Mouse (Mus musculus) midbrain, embryonic 11.5 days (tissue): ENCODE data around the gene Tnfrsf13c. TPM values are rescaled to one million over a fixed set of nuclear protein-coding genes. Genes with fewer than 3 reads are reported as not detected.
"Not testable (repeated sequence)": the region's sequence is repeated elsewhere in the genome, so short reads cannot be mapped to it uniquely, and the experiment has no call there.

Experiments
- ATAC-seq: fragments of 200-750 bp; cut with Nextera tagmentation; 2 replicates; pipeline ENCODE4 v1.8.0; 2017; ENCODE audit warnings: moderate TSS enrichment, moderate library complexity; ENCODE audit not compliant: low FRiP score
- DNase-seq: peaks from one replicate; pipeline ENCODE4 v3.0.0; 2015; ENCODE audit warnings: low spot score; ENCODE audit errors: missing footprints
- H3K27ac ChIP-seq: fragments of 300-500 bp; sonication (generic); 2 replicates; pipeline ENCODE4 v1.5.1; 2014; ENCODE audit warnings: low read depth, low read length
- H3K27me3 ChIP-seq: fragments of 300-500 bp; sonication (generic); 2 replicates; pipeline ENCODE4 v1.6.1; 2014; ENCODE audit warnings: mild to moderate bottlenecking, low read length, moderate library complexity, mixed read lengths; ENCODE audit not compliant: control insufficient read depth, insufficient read depth
- H3K36me3 ChIP-seq: fragments of 300-500 bp; sonication (generic); 2 replicates; pipeline ENCODE4 v1.6.1; 2014; ENCODE audit warnings: mild to moderate bottlenecking, low read length, moderate library complexity, mixed read lengths; ENCODE audit not compliant: control insufficient read depth, insufficient read depth
- H3K4me1 ChIP-seq: fragments of 300-500 bp; sonication (generic); 2 replicates; pipeline ENCODE4 v1.6.1; 2014; ENCODE audit warnings: low read length; ENCODE audit not compliant: control insufficient read depth, insufficient read depth
- H3K4me2 ChIP-seq: fragments of 300-500 bp; sonication (generic); 2 replicates; pipeline ENCODE4 v1.6.1; 2014; ENCODE audit warnings: mild to moderate bottlenecking, moderate library complexity
- H3K4me3 ChIP-seq: fragments of 300-500 bp; sonication (generic); 2 replicates; pipeline ENCODE4 v1.5.1; 2014; ENCODE audit warnings: low read depth, low read length
- H3K9ac ChIP-seq: fragments of 300-500 bp; sonication (generic); 2 replicates; pipeline ENCODE4 v1.6.1; 2014; ENCODE audit warnings: low read length
- H3K9me3 ChIP-seq: fragments of 300-500 bp; sonication (generic); 2 replicates; pipeline ENCODE4 v1.6.1; 2016; ENCODE audit warnings: low read length; ENCODE audit not compliant: control insufficient read depth
- WGBS: fragments of 180-500 bp; shearing (Covaris S2); extraction: QIAGEN DNeasy Blood & Tissue Kit; methylation state at CpG from one replicate; pipeline ENCODE4 v1.1.7; 2014; 5-methylcytosine and 5-hydroxymethylcytosine counted together
- polyA plus RNA-seq: library from polyadenylated mRNA; unstranded; fragments of >200 nt; fragmentation: Nextera tagmentation; extraction: Ambion mirVana; gene quantifications from 2 replicates; pipeline ENCODE4 v1.2.1, GENCODE M21; 2014

Gene Tnfrsf13c
- polyA plus RNA-seq, 1 experiment from 2014 or later: 0.07 TPM

GRCm38 (mm10) chr15:82252097-82252496 lies 27.9 kb upstream of the Tnfrsf13c start, which contains the start of gene 1500009C09Rik:
TSS of gene 1500009C09Rik (plus strand) at chr15:82252397.
- WGBS: 89% methylated on average over 6 of the region's 6 CpGs
- Histone ChIP-seq H3K4me2 (no peak within 1 kb of the TSS), H3K36me3 (no peaks in the 10 kb centered on the region), H3K9ac (no peak within 1 kb of the TSS), H3K4me3 (no peak within 1 kb of the TSS), H3K4me1 (peaks cover 9% of the 10 kb centered on the region), H3K27me3 (no peaks in the 10 kb centered on the region), H3K9me3 (no peaks in the 10 kb centered on the region), H3K27ac (no peak within 1 kb of the TSS)
- no peak for DNase-seq
- ATAC-seq: no peak

DNA sequence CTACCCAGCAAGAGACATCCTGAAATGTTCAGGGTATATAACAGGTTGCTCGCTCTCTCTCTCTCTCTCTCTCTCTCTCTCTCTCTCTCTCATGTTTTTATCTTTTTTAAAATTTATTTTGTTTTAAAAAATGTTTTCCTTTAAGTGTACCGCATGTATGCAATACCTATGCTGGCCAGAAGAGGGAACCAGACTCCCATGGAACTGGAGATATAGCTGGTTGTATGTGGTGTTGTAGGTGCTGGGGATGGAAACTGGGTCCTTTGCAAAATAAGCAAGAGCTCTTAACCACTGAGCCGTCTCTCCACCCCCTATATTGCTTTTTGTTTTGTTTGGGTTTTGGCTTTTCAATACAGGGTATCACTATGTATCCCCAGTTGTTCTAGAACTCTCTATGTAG lies 27.4 kb upstream of the Tnfrsf13c start:
- H3K27ac ChIP-seq: no peak overlapping the region
- no peak overlapping the region for H3K4me2 ChIP-seq
- WGBS: 95% methylated on average over 3 of the region's 3 CpGs
- H3K36me3 ChIP-seq: no peaks in the 10 kb centered on the region
- H3K9me3 ChIP-seq: no peaks in the 10 kb centered on the region
- no peak overlapping the region for H3K4me3 ChIP-seq
- no peak for DNase-seq
- H3K27me3 ChIP-seq: no peaks in the 10 kb centered on the region
- H3K9ac ChIP-seq: no peak overlapping the region
- ATAC-seq: no peak
- H3K4me1 ChIP-seq: peaks cover 9% of the 10 kb centered on the region

DNA sequence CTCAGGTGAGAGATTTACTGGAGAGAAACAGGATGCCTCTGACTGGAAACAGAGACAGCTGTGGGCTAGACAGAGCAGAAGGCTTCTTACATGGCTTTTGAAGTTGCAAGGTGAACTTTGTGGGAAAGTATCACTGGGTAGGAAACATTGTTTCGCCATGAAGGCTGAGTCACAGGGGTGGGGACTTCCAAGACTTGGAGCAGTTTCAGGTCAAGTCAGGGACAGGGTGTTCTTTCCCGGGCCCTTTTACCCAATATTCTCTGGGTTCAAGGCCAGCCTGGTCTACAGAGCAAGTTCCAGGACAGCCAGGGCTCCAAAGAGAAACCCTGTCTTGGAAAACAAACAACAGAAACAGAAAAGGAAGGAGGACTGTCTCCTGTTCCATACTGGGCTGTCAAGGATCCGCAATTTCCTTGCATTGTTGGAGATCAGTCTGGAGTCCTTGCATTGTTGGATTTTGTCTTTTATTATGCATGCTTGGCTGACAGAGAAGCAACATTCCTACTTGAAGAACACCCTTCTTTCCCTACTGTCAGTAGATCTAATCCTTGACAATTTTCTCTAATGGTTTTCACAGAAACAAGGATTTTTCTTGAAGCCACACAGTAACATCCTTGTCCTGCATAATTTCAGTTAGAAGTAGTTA lies 23.1 kb upstream of the Tnfrsf13c start:
- Histone ChIP-seq H3K9me3 (no peaks in the 10 kb centered on the region), H3K27ac (no peak overlapping the region), H3K4me2 (no peak overlapping the region), H3K27me3 (no peaks in the 10 kb centered on the region), H3K4me1 (peaks cover 5% of the 10 kb centered on the region; the same call in 1 of the 2 replicates), H3K36me3 (no peaks in the 10 kb centered on the region), H3K9ac (no peak overlapping the region), H3K4me3 (no peak overlapping the region)
- DNase-seq: no peak
- WGBS: 92% methylated on average over 3 of the region's 3 CpGs
- ATAC-seq: no peak

DNA sequence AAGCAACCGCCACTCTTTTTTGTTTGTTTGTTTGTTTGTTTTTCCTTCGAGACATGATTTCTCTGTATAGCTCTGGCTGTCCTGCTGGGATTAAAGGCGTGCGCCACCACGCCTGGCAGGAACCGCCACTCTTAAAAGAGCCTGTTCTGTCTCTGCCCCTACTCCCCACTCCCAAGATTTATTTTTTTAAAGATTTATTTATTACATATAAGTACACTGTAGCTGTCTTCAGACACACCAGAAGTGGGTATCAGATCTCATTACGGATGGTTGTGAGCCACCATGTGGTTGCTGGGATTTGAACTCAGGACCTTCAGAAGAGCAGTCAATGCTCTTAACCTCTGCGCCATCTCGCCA lies 20.6 kb upstream of the Tnfrsf13c start:
- not testable (repeated sequence) for H3K36me3 ChIP-seq, H3K27me3 ChIP-seq, DNase-seq, H3K9me3 ChIP-seq, H3K4me1 ChIP-seq, ATAC-seq
- Histone ChIP-seq H3K4me3 (peak overlapping the region; percentile 69), H3K27ac (peak overlapping the region; percentile 86), H3K9ac (peak overlapping the region; percentile 72), H3K4me2 (peak overlapping the region; percentile 49)
- WGBS: 24% methylated on average over 9 of the region's 9 CpGs

GRCm38 (mm10) chr15:82244115-82244804 lies 20.1 kb upstream of the Tnfrsf13c start, which contains the start of gene Cenpm:
TSS of gene Cenpm (minus strand) at chr15:82244748.
- peak within 1 kb of the TSS; percentile 69 for H3K4me3 ChIP-seq
- under 1% methylated on average over 65 of the region's 65 CpGs for WGBS
- peak within 1 kb of the TSS; percentile 72 for H3K9ac ChIP-seq
- peak within 1 kb of the TSS; percentile 49 for H3K4me2 ChIP-seq
- H3K27me3 ChIP-seq: no peaks in the 10 kb centered on the region
- no peaks in the 10 kb centered on the region for H3K36me3 ChIP-seq
- peak; percentile 98 for DNase-seq
- ATAC-seq: peak; percentile 99
- H3K27ac ChIP-seq: peak within 1 kb of the TSS; percentile 86
- peaks cover 5% of the 10 kb centered on the region; the same call in 1 of the 2 replicates for H3K4me1 ChIP-seq
- H3K9me3 ChIP-seq: no peaks in the 10 kb centered on the region

GRCm38 (mm10) chr15:82243742-82244114 lies 19.6 kb upstream of the Tnfrsf13c start:
- H3K4me3 ChIP-seq: peak overlapping the region; percentile 69
- H3K9ac ChIP-seq: peak overlapping the region; percentile 72
- peaks cover 5% of the 10 kb centered on the region; the same call in 1 of the 2 replicates for H3K4me1 ChIP-seq
- DNase-seq (no peak), ATAC-seq (no peak; the same call in 1 of the 2 replicates)
- no peaks in the 10 kb centered on the region for H3K36me3 ChIP-seq
- H3K27me3 ChIP-seq: no peaks in the 10 kb centered on the region
- no peaks in the 10 kb centered on the region for H3K9me3 ChIP-seq
- H3K4me2 ChIP-seq: peak overlapping the region; percentile 49
- 13% methylated on average over 12 of the region's 12 CpGs for WGBS
- no peak overlapping the region for H3K27ac ChIP-seq

DNA sequence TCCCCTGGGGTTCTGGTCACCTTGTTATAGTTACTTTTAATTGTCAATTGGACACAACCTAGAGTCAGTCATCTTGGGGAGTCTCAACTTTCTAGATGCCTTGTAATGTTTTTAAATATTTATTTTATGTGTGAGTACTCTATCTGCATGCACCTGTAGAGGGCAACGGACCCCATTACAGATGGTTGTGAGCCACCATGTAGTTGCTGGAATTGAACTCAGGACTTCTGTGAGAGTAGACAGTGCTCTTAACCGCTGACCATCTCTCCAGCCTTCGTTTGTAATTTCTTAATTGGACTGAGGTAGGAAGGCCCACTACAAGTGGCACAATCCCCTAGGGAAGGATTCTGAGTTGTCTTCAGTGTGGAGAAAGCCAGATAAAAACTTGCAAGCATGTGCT lies 19.1 kb upstream of the Tnfrsf13c start:
- Histone ChIP-seq H3K9me3 (no peaks in the 10 kb centered on the region), H3K27me3 (no peaks in the 10 kb centered on the region), H3K4me1 (peaks cover 5% of the 10 kb centered on the region; the same call in 1 of the 2 replicates), H3K36me3 (peaks cover under 1% of the 10 kb centered on the region; the same call in 1 of the 2 replicates), H3K9ac (peak overlapping the region; percentile 72), H3K4me3 (peak overlapping the region; percentile 69), H3K27ac (no peak overlapping the region), H3K4me2 (peak overlapping the region; percentile 49)
- ATAC-seq (no peak), DNase-seq (no peak)
- WGBS: 89% methylated on average over 3 of the region's 3 CpGs

- no peaks in the 10 kb centered on the region for H3K9me3 ChIP-seq
- H3K27ac ChIP-seq: no peak overlapping the region
- WGBS: 19% methylated on average over 5 of the region's 5 CpGs
- H3K4me3 ChIP-seq: no peak overlapping the region
- peak; percentile 98 for DNase-seq
- peak; percentile 72 for ATAC-seq
- no peaks in the 10 kb centered on the region for H3K27me3 ChIP-seq
- peaks cover 4% of the 10 kb centered on the region for H3K36me3 ChIP-seq
- no peak overlapping the region for H3K9ac ChIP-seq
- no peak overlapping the region for H3K4me2 ChIP-seq
- no peaks in the 10 kb centered on the region for H3K4me1 ChIP-seq
Measured at GRCm38 (mm10) chr15:82236565-82236964, 12.4 kb upstream of the Tnfrsf13c start.

DNA sequence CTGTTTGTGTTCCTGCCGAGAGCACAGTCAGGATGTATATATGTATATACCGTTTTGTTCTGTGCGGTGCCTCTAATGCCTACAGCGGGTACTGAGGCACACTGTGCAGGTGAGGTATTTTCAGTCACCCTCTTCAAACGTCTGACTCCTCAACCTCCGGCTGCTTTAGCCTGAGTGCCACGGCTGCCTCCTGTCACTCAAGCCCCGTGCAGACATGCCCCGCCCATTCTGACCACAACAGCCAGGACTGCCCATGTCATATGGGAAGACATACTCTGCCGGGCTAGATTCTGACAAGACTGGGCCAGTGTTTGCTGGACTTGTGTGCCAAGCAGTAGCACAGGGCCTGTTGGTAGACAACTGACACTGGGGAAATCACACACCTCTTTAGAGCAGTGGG lies 11.5 kb upstream of the Tnfrsf13c start:
- Histone ChIP-seq H3K4me2 (no peak overlapping the region), H3K36me3 (peaks cover 4% of the 10 kb centered on the region), H3K9ac (no peak overlapping the region), H3K4me1 (no peaks in the 10 kb centered on the region), H3K27ac (no peak overlapping the region), H3K27me3 (no peaks in the 10 kb centered on the region), H3K9me3 (no peaks in the 10 kb centered on the region), H3K4me3 (no peak overlapping the region)
- 71% methylated on average over 10 of the region's 10 CpGs for WGBS
- ATAC-seq (no peak), DNase-seq (no peak)
